Mouse (Mus musculus): ENCODE data around the gene Mcm9.

DNA sequence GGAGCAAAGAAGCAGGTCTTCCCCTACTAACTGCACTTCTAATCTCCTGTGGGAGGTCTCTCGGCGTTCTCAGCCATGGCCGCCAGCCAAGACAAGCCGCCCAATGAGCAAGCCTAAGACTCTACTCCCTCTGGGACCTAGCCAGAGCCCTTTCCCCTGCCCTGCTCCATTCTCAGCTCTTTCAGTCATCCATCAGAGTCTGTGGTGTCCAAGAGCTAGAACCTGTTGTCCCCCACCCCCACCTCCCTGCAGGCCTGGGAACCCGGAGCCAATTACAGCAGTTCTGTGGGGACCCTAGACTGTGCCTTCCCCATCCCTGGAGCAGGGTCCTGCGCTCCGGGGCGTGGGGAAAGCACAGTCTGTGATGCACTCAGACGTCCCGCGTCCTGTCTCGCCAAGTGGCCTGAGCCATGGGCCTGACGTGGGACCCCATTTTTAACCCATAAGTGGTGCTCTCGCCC, 49.6 kb downstream of the Mcm9 start:
- no peak for TF ChIP-seq POLR2A (IDR thresholded peaks at IDR 0.05; ENCODE audit: insufficient read depth, low read depth, low read length)
- TF ChIP-seq CTCF (IDR thresholded peaks at IDR 0.05; ENCODE audit: insufficient read depth, low read depth, low read length), result no peak

Data from olfactory bulb, adult 2 months (tissue).